Mouse (Mus musculus) neural tube, embryonic 14.5 days (tissue): Measurements from ENCODE around the gene Krt28. TPM values are rescaled to one million over a fixed set of nuclear protein-coding genes. Genes with fewer than 3 reads are reported as not detected.

ENCODE experiments used
- ATAC-seq: fragments of 200-750 bp; cut with Nextera tagmentation; 2 replicates; pipeline ENCODE4 v1.8.0; 2017; ENCODE audit warnings: low read depth, mild to moderate bottlenecking, moderate TSS enrichment, moderate library complexity
- H3K27ac ChIP-seq: fragments of 300-500 bp; sonication (generic); 2 replicates; pipeline ENCODE4 v1.5.1; 2014; ENCODE audit warnings: low read depth, mild to moderate bottlenecking, control low read depth, low read length, moderate library complexity, mixed read lengths
- H3K27me3 ChIP-seq: fragments of 300-500 bp; sonication (generic); 2 replicates; pipeline ENCODE4 v1.6.1; 2014; ENCODE audit warnings: low read length; ENCODE audit not compliant: control insufficient read depth, insufficient read depth
- H3K36me3 ChIP-seq: fragments of 300-500 bp; sonication (generic); 2 replicates; pipeline ENCODE4 v1.6.1; 2014; ENCODE audit warnings: low read length, mixed read lengths; ENCODE audit not compliant: control insufficient read depth, insufficient read depth
- H3K4me1 ChIP-seq: fragments of 300-500 bp; sonication (generic); 2 replicates; pipeline ENCODE4 v1.6.1; 2014; ENCODE audit warnings: low read length; ENCODE audit not compliant: control insufficient read depth, insufficient read depth
- H3K4me2 ChIP-seq: fragments of 300-500 bp; sonication (generic); 2 replicates; pipeline ENCODE4 v1.6.1; 2014; ENCODE audit warnings: mild to moderate bottlenecking, low read depth, low read length, control low read depth
- H3K4me3 ChIP-seq: fragments of 300-500 bp; sonication (generic); 2 replicates; pipeline ENCODE4 v1.5.1; 2014; ENCODE audit warnings: low read depth, low read length, control low read depth, mixed read lengths
- H3K9ac ChIP-seq: fragments of 300-500 bp; sonication (generic); replicated peaks from 2 replicates; pipeline ENCODE4 v1.6.1; 2014; ENCODE audit warnings: low read depth, mild to moderate bottlenecking, control low read depth, low read length, mixed read lengths
- H3K9me3 ChIP-seq: fragments of 300-500 bp; sonication (generic); 2 replicates; pipeline ENCODE4 v1.6.1; 2016; ENCODE audit warnings: low read length; ENCODE audit not compliant: control insufficient read depth
- WGBS: fragments of 180-500 bp; shearing (Covaris S2); extraction: QIAGEN DNeasy Blood & Tissue Kit; methylation state at CpG from one replicate; pipeline ENCODE4 v1.1.7; 2014; 5-methylcytosine and 5-hydroxymethylcytosine counted together
- polyA plus RNA-seq: library from polyadenylated mRNA; unstranded; fragments of >200 nt; fragmentation: Nextera tagmentation; extraction: Ambion mirVana; gene quantifications from 2 replicates; pipeline ENCODE4 v1.2.1, GENCODE M21; 2014

Krt28 gene
- polyA plus RNA-seq, 1 experiment from 2014 or later = 0.24 TPM

DNA sequence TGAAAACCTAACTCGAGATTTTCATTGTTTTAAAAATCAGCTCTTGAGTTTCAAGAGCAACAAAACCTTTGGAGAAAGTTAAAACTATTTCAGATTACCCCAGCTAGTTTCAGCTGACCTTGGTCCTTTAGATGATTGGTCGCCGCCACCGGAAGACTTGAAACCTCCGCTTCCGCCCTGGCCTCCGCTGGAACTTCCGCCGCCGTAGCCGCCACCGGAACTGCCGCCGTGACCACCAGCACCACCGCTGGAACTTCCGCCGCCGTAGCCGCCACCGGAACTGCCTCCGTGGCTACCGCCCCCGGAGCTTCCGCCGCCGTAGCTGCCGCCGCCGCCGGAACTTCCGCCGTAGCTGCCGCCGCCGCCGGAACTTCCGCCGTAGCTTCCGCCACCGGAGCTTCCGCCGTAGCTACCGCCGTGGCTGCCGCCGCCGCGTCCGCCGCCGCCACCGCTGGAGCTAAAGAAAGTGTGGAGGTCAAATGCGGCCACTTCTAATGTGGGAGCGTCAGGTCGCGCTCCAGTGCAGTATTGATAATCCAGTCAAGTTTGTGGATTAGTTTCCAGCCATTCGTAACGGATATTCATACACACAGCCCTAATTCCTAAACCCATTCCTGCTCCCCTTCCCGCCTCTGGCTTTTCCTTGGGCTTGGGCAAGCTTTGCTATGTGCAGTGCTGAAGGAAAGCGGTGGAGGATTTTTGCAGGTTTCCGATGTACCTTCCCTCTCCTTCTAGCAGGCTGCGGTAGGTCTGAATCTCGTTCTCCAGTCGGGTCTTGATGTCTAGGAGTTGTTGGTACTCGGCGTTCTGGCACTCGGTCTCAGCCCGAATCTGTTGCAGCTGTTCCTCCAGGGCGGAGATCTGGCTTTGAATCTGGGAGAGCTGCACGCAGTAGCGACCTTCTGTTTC lies 11.4 kb upstream of the Krt28 start:
- Histone ChIP-seq H3K27ac (peak overlapping the region; percentile 95), H3K4me1 (peaks cover 4% of the 10 kb centered on the region; the same call in 1 of the 2 replicates), H3K9ac (peak overlapping the region; percentile 60), H3K27me3 (peaks cover 5% of the 10 kb centered on the region), H3K4me3 (peak overlapping the region; percentile 42), H3K9me3 (no peaks in the 10 kb centered on the region), H3K36me3 (no peaks in the 10 kb centered on the region), H3K4me2 (peak overlapping the region; percentile 84)
- ATAC-seq = peak; percentile 89
- WGBS = 3% methylated on average over 71 of the region's 71 CpGs

DNA sequence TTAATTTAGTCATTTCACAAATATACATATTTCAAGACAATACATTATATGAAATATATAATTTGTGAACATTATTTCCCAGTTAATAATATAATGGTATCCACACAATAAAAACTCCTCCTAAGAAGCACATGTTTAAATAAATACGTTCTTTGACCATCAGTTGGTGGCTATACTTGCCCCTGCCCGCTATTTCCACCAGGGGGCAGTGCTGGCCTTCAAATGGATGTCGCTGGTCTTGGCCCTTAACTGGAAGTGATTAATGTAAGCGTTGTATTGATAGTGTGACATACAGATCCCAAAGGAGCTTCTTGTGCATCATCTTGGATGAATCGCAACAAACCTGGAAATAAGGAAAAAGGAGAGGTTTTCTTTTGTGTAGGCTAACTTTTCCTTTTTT lies 4.9 kb upstream of the Krt28 start:
- Histone ChIP-seq H3K36me3 (no peaks in the 10 kb centered on the region), H3K9ac (no peak overlapping the region), H3K27me3 (peaks cover 5% of the 10 kb centered on the region), H3K4me3 (no peak overlapping the region), H3K9me3 (no peaks in the 10 kb centered on the region), H3K4me2 (no peak overlapping the region), H3K4me1 (no peaks in the 10 kb centered on the region), H3K27ac (no peak overlapping the region)
- ATAC-seq = no peak
- 20% methylated on average over 5 of the region's 5 CpGs for whole genome bisulfite sequencing

DNA sequence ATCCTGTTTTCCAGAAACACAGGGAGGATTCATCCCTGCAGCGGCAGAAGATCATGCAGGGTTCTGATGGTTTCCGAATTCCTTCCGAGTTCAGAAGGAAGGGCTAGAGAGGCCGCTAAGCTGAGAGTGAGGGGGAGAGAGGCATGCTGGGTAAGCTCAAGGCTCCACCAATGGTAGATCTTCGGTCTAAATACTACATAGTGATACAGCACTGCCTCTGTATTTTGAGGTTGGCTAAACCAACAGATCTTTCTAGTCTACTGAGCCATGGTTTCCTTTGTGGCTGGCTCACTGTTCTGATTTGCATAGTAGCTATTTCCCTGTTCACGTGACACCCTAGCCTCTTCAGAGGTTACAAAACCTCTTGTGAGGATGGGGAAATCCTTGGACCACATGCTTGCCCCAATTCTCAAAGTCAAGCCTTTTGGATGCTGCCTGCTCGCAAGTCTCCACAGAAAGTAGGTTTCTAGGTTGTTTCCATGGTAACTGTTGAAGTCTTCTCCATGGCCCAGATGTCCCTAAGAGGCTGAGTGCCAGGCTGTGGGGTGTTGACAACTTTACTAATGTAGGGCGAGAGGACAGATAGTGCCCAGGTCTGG lies 4.8 kb downstream of the Krt28 start:
- Histone ChIP-seq H3K4me3 (no peak overlapping the region), H3K9me3 (no peaks in the 10 kb centered on the region), H3K4me2 (no peak overlapping the region), H3K27me3 (no peaks in the 10 kb centered on the region), H3K4me1 (no peaks in the 10 kb centered on the region), H3K27ac (no peak overlapping the region), H3K36me3 (no peaks in the 10 kb centered on the region), H3K9ac (no peak overlapping the region)
- ATAC-seq = no peak
- WGBS = 85% methylated on average over 8 of the region's 8 CpGs

DNA sequence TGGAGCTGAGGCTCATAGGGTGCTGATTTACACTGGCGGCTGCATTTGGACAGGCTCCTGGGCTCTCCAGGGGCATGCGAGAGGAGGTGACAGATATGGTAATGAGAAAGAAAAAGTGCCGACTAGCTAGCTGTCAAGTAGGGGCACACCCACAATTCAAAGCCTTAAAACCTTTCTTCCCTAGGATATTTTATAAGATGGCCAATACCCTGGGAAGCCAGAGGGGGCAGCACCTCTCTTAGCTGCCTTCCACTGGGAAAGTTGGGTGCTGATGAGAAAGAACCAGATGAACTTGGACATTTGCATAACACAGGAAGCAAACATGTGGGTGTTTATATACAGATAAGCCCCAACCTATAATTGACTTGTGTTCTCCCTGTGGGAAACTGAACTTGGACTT lies 5.5 kb downstream of the Krt28 start:
- Histone ChIP-seq H3K27me3 (no peaks in the 10 kb centered on the region), H3K4me2 (no peak overlapping the region), H3K36me3 (no peaks in the 10 kb centered on the region), H3K27ac (no peak overlapping the region), H3K9me3 (no peaks in the 10 kb centered on the region), H3K4me1 (no peaks in the 10 kb centered on the region), H3K4me3 (no peak overlapping the region), H3K9ac (no peak overlapping the region)
- WGBS = 13% methylated on average over 3 of the region's 3 CpGs
- ATAC-seq = no peak

DNA sequence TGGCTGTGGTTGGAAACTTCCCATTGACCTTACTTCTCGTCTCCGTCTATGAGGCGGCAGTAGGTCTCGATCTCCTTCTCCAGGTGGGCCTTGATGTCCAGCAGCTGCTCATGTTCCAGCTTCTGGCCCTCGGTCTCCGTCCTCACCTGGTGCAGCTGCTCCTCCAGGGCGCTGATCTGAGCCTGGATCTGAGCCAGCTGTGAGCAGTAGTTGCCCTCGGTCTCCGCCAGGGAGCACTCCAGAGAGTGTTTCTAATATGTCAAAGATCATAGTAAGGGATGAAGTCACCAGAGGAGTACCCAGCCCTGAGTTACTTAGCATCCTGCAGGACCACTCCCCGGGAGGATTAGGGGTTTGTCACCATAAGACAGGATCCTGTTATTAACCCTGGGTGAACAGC lies 7.9 kb downstream of the Krt28 start:
- no peaks in the 10 kb centered on the region for H3K9me3 ChIP-seq
- no peak overlapping the region for H3K4me2 ChIP-seq
- no peaks in the 10 kb centered on the region for H3K36me3 ChIP-seq
- no peak overlapping the region for H3K9ac ChIP-seq
- H3K27ac ChIP-seq = no peak overlapping the region
- H3K4me3 ChIP-seq = no peak overlapping the region
- H3K4me1 ChIP-seq = no peaks in the 10 kb centered on the region
- 42% methylated on average over 10 of the region's 10 CpGs for WGBS
- ATAC-seq = no peak
- H3K27me3 ChIP-seq = no peaks in the 10 kb centered on the region

DNA sequence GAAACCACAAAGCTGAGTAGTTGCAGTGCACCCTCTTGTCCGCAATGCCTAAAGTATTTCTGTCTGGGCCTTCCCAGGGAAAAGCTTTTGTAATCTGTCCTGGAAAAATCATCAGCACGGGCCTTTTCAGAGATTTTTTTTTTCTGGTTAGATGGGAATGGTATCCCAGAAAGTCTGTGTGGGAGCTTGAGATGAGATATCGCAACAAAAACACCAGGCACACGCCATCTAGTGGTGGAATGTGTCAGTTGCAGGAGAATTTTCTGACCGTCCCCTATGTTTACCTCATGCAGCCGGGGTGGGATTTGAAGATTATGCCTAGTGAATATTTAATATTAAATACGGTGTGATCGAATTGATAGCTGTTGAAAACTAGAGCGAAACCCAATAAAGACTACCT lies 10.3 kb downstream of the Krt28 start:
- Histone ChIP-seq H3K4me1 (no peaks in the 10 kb centered on the region), H3K27ac (no peak overlapping the region)
- 26% methylated on average over 9 of the region's 9 CpGs for WGBS

DNA sequence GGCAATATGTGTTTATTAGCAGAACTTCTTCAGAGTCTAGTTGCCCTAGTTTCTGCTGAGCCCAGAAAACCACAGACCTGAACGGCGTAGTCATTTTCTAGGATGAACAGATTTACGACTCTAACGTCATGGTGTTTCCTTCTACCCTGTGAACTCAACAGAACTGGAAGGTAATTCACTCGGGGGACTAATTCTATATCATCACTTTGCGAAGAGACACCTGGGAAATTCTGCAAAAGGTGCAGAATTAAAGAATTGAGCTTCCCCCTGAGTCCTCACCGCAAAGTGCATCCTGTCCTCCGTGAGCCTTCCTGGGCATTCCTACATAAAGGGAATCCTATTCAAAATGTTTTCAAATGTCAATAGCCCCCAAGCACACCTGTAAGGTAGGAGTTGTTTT lies 13.3 kb downstream of the Krt28 start:
- H3K4me3 ChIP-seq = no peak overlapping the region
- WGBS = 82% methylated on average over 8 of the region's 8 CpGs
- no peak overlapping the region for H3K27ac ChIP-seq
- no peak overlapping the region for H3K9ac ChIP-seq
- H3K4me2 ChIP-seq = no peak overlapping the region
- no peaks in the 10 kb centered on the region for H3K9me3 ChIP-seq
- no peaks in the 10 kb centered on the region for H3K27me3 ChIP-seq
- ATAC-seq = no peak
- no peaks in the 10 kb centered on the region for H3K4me1 ChIP-seq
- H3K36me3 ChIP-seq = no peaks in the 10 kb centered on the region

More for the DNA sequence above, 10.3 kb downstream of the Krt28 start:
- Histone ChIP-seq H3K27me3 (no peaks in the 10 kb centered on the region), H3K9ac (no peak overlapping the region), H3K4me2 (no peak overlapping the region), H3K4me3 (no peak overlapping the region), H3K36me3 (no peaks in the 10 kb centered on the region), H3K9me3 (no peaks in the 10 kb centered on the region)
- ATAC-seq = no peak

DNA sequence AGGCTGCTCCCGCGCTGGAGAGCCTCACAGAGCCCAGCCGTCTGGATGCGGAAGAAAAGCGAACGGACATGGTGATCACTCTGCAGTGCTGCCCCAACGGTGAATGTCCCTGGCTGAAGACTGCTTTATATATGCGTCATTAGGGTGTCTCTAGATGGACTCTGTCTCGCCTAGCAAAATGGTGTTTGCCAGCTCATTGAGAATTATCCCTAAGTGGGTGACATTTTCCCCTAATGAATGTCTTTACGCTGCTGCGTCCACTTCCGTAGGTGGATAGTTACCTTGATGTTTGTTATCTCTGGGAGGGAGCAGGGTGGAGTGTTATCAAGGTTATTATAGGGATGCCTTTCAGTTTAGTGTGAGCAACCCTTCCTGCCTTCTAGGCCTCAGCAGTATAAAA lies 23.7 kb downstream of the Krt28 start, which contains the start of gene Krt27:
TSS of gene Krt27 (minus strand) at position 101 of the 400 bp plus-strand sequence.
- Histone ChIP-seq H3K36me3 (no peaks in the 10 kb centered on the region), H3K27ac (no peak within 1 kb of the TSS), H3K27me3 (no peaks in the 10 kb centered on the region), H3K4me1 (no peaks in the 10 kb centered on the region), H3K9me3 (no peaks in the 10 kb centered on the region), H3K9ac (no peak within 1 kb of the TSS), H3K4me3 (no peak within 1 kb of the TSS), H3K4me2 (no peak within 1 kb of the TSS)
- ATAC-seq = no peak
- 85% methylated on average over 12 of the region's 12 CpGs for WGBS

DNA sequence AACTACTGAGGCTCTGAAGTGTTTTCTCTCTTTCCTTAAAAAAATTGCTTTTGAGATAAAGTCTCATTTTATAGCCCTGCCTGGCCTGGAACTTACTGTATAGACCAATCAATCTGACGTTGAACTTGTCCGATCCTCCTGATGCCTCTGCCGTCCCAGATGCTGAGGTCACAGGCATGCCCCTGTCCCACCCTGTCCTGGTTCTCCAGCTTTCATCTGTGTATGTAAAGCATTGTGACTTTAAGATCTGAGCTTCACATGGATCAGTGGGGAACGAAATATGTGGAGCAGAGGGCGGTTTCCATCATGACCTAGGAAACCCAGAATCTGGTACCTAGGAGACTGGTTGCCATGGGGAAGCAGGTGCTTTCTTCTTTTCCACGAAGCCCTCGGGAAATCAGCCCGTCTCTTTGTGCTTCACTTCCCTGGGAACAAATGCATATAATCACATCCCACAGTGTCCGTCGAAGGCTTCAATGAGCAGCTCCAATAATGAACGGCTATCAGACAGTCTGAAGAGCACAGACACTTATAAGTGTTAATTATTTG lies 35.3 kb downstream of the Krt28 start:
- no peak overlapping the region; the same call in 1 of the 2 replicates for H3K9ac ChIP-seq
- H3K36me3 ChIP-seq = no peaks in the 10 kb centered on the region
- no peak for ATAC-seq
- no peaks in the 10 kb centered on the region for H3K4me1 ChIP-seq
- 20% methylated on average over 11 of the region's 11 CpGs for WGBS
- no peak overlapping the region for H3K27ac ChIP-seq
- H3K4me3 ChIP-seq = no peak overlapping the region
- no peaks in the 10 kb centered on the region for H3K9me3 ChIP-seq
- no peak overlapping the region for H3K4me2 ChIP-seq
- no peaks in the 10 kb centered on the region for H3K27me3 ChIP-seq
